Mouse (Mus musculus): ENCODE data around the gene Lmod3. TPM values are rescaled to one million over a fixed set of nuclear protein-coding genes. Genes with fewer than 3 reads are reported as not detected.

Gene Lmod3
- not detected in 2 replicates for total RNA-seq (2015; ENCODE audit: low replicate concordance)
- total RNA-seq (2017; ENCODE audit: low replicate concordance), result not detected in 2 replicates

- ATAC-seq (replicated peaks; ENCODE audit: low FRiP score, poor library complexity, severe bottlenecking), result no peak
These were observed at the start of gene Lmod3 for GRCm38 (mm10) chr6:97252711-97253221. Gene Lmod3 (minus strand): TSS chr6:97252759.

- no peak for ATAC-seq (replicated peaks; ENCODE audit: low FRiP score, poor library complexity, severe bottlenecking)
These were observed 49.7 kb upstream of the Lmod3 start for GRCm38 (mm10) chr6:97302303-97302702.

GRCm38 (mm10) chr6:97300659-97301058, 48.1 kb upstream of the Lmod3 start:
- no peak for ATAC-seq (replicated peaks; ENCODE audit: low FRiP score, poor library complexity, severe bottlenecking)

GRCm38 (mm10) chr6:97300180-97300579, 47.6 kb upstream of the Lmod3 start:
- no peak for ATAC-seq (replicated peaks; ENCODE audit: low FRiP score, poor library complexity, severe bottlenecking)

- ATAC-seq (replicated peaks; ENCODE audit: low FRiP score, poor library complexity, severe bottlenecking), result no peak
These were observed 44.6 kb upstream of the Lmod3 start for GRCm38 (mm10) chr6:97297151-97297550.

- no peak for ATAC-seq (replicated peaks; ENCODE audit: low FRiP score, poor library complexity, severe bottlenecking)
These were observed 43.4 kb upstream of the Lmod3 start for GRCm38 (mm10) chr6:97295866-97296527.

GRCm38 (mm10) chr6:97295416-97295815, 42.9 kb upstream of the Lmod3 start:
- no peak for ATAC-seq (replicated peaks; ENCODE audit: low FRiP score, poor library complexity, severe bottlenecking)

GRCm38 (mm10) chr6:97293667-97294569, 41.4 kb upstream of the Lmod3 start:
- ATAC-seq (replicated peaks; ENCODE audit: low FRiP score, poor library complexity, severe bottlenecking), result no peak

- no peak for ATAC-seq (replicated peaks; ENCODE audit: low FRiP score, poor library complexity, severe bottlenecking)
These were observed 40.3 kb upstream of the Lmod3 start for GRCm38 (mm10) chr6:97292894-97293293.

- no peak for ATAC-seq (replicated peaks; ENCODE audit: low FRiP score, poor library complexity, severe bottlenecking)
These were observed 39.5 kb upstream of the Lmod3 start for GRCm38 (mm10) chr6:97292096-97292495.

- no peak for ATAC-seq (replicated peaks; ENCODE audit: low FRiP score, poor library complexity, severe bottlenecking)
These were observed 38.8 kb upstream of the Lmod3 start for GRCm38 (mm10) chr6:97291159-97291908.

- ATAC-seq (replicated peaks; ENCODE audit: low FRiP score, poor library complexity, severe bottlenecking), result no peak
These were observed 38.1 kb upstream of the Lmod3 start for GRCm38 (mm10) chr6:97290687-97291086.

- ATAC-seq (replicated peaks; ENCODE audit: low FRiP score, poor library complexity, severe bottlenecking), result no peak
These were observed 37.3 kb upstream of the Lmod3 start for GRCm38 (mm10) chr6:97289838-97290237.

- no peak for ATAC-seq (replicated peaks; ENCODE audit: low FRiP score, poor library complexity, severe bottlenecking)
These were observed 36.8 kb upstream of the Lmod3 start for GRCm38 (mm10) chr6:97289316-97289820.

- ATAC-seq (replicated peaks; ENCODE audit: low FRiP score, poor library complexity, severe bottlenecking), result no peak
These were observed 35.7 kb upstream of the Lmod3 start for GRCm38 (mm10) chr6:97288047-97288855.

GRCm38 (mm10) chr6:97286332-97286731, 33.8 kb upstream of the Lmod3 start:
- ATAC-seq (replicated peaks; ENCODE audit: low FRiP score, poor library complexity, severe bottlenecking), result no peak

- no peak for ATAC-seq (replicated peaks; ENCODE audit: low FRiP score, poor library complexity, severe bottlenecking)
These were observed 31.1 kb upstream of the Lmod3 start for GRCm38 (mm10) chr6:97283676-97284075.

GRCm38 (mm10) chr6:97278878-97279277, 26.3 kb upstream of the Lmod3 start:
- no peak for ATAC-seq (replicated peaks; ENCODE audit: low FRiP score, poor library complexity, severe bottlenecking)
